In the genomic region with DNA sequence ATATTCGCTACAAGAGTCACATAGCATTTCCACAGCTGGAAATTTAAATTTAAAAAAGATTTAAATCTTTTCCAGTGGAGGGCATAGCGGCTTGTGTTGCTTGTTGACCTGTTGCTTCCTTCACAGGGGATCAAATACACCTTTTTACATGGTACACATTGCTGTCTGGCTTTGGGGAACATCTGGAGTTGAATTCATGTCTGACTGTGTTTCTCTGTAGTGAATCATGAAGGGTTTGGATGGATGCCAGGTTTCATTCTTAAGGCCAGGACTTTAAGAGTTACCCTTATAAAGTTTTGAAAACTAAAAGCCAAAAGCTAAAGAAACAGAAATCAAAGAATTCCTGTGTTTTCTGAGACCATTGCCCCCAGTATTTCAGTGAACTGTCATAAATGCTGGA, we compare ENCODE assay signal across 15 mouse cellular contexts.
"Had no signal": no experiment of that assay in that cellular context is flagged by ENCODE, and none has a peak within 500 bp of the region (broad histone marks: within the 10 kb centered on the region; RNA-seq: fewer than 3 reads in every experiment).

No protein-coding gene starts in this region.

- H3K9me3 ChIP-seq: liver, embryonic 15.5 days; lung, embryonic 15.5 days; megakaryocyte, embryonic 14.5 days; midbrain, embryonic 13.5 days; neural tube, embryonic 15.5 days had no signal

- H3K4me2 ChIP-seq: liver, embryonic 11.5 days; liver, embryonic 15.5 days; lung, embryonic 15.5 days; midbrain, embryonic 13.5 days; neural tube, embryonic 15.5 days had no signal

- H3K27me3 ChIP-seq: liver, embryonic 15.5 days; lung, embryonic 15.5 days; megakaryocyte, embryonic 14.5 days; midbrain, embryonic 13.5 days; neural tube, embryonic 15.5 days had no signal

- H3K36me3 ChIP-seq: liver, embryonic 15.5 days; lung, embryonic 15.5 days; midbrain, embryonic 13.5 days; neural tube, embryonic 15.5 days had no signal

- H3K4me1 ChIP-seq: liver, embryonic 15.5 days; midbrain, embryonic 13.5 days had no signal

- H3K4me3 ChIP-seq: liver, embryonic 15.5 days; lung, embryonic 15.5 days; megakaryocyte, embryonic 14.5 days; midbrain, embryonic 13.5 days; myocyte; neural tube, embryonic 15.5 days had no signal

- H3K9ac ChIP-seq: liver, embryonic 15.5 days; lung, embryonic 15.5 days; midbrain, embryonic 13.5 days; neural tube, embryonic 15.5 days had no signal

- H3K27ac ChIP-seq: liver, embryonic 15.5 days; lung, embryonic 15.5 days; macrophage; midbrain, embryonic 13.5 days; neural tube, embryonic 15.5 days had no signal

- ATAC-seq: intestine, embryonic 16.5 days; midbrain, embryonic 13.5 days had no signal

- DNase-seq: kidney, adult 2 months; kidney, postnatal 36 days; left cerebral cortex, postnatal 4 days; lung, postnatal 14 days; right cerebral cortex, adult 18-20 months; right cerebral cortex, postnatal 25 days had no signal
